Mouse (Mus musculus) stomach, postnatal 0 days (tissue): ENCODE data around the gene Gm21954.

ENCODE experiments used
- CTCF ChIP-seq: IDR thresholded peaks from 2 replicates; pipeline ENCODE4 v1.5.1; 2016; ENCODE audit warnings: antibody characterized with exemption, low read depth, mild to moderate bottlenecking, moderate library complexity
- EP300 ChIP-seq: optimal IDR thresholded peaks from 2 replicates; pipeline ENCODE3; 2016; ENCODE audit warnings: antibody characterized with exemption

GRCm38 (mm10) chr3:55511658-55512057 lies 39.6 kb upstream of the Gm21954 start:
- TF ChIP-seq EP300 = no peak
- no peak for TF ChIP-seq CTCF
